Mouse (Mus musculus) mesoderm, embryonic 11.5 days (tissue): ENCODE data around the gene Gpr19.

Experiments
- DNase-seq: peaks from one replicate; pipeline ENCODE4 v3.0.0-alpha.2; 2012; ENCODE audit warnings: low read depth, low spot score

Gene Gpr19

DNA sequence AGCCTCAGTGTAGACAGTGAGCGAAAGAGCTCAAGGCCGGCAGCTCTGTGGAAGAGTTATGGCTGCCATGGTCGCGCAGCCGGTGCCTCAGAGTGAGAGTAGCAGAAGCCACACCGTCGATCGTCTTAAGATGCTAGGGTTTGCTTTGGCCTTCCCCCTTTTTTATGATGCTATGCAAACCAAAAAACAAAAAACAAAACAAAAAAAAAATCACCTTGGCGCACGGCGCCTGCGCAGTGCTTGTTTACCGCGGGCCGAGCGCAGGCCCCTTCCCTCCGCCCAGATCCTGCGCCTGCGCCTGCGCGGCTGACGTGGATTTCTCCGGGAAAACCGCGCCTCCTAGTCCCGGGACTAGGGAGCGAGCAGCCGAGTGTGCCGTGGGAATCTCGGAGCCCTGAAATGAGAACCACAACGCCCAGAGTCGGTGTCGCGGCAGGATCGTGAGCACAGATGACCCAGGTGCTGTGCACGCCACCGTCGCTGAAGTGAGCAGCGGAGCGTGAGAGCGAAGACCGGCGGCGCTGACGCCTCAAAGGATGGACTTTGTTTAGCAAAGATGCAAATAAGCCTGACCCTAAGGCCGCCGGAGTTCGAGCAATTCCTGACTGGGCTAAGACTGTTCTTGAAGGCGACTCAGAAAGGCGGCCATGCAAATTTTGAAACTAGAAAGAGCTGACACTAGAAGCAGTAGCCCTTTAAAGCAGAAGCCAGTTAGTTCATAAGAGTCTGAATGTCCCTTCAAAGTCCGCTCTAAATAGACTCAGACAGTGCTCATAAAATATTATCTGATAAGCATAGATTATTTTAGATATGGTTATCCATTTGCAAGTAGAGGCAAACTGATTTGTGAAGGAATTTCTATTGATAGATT, at the start of gene Gpr19:
Gene Gpr19 (minus strand): TSS at position 484 of the 871 bp plus-strand sequence.
- peak; percentile 97 for DNase-seq

GRCm38 (mm10) chr6:134947311-134948087, 49.1 kb upstream of the Gpr19 start:
- DNase-seq: peak; percentile 57

DNA sequence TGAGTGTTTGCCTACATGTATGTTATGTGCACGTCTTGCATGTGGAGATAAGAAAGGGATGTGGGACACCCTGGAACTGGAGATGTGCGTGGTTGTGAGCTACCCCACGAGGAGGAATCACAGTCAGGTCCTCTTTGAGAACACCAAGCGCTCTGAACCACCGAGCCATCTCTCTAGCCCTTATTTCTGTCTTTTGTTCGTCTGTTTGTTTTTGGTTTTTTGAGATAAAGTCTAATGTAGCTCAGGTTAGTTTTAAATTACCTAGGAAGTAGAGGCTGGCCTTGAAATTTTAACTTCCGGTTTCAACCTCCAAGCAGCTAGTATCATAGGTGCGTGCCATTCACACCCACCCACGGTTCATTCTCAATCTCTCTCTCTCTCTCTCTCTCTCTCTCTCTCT, 48.5 kb upstream of the Gpr19 start:
- no peak for DNase-seq

- no peak for DNase-seq
Measured at GRCm38 (mm10) chr6:134946054-134946453, 47.7 kb upstream of the Gpr19 start.

DNA sequence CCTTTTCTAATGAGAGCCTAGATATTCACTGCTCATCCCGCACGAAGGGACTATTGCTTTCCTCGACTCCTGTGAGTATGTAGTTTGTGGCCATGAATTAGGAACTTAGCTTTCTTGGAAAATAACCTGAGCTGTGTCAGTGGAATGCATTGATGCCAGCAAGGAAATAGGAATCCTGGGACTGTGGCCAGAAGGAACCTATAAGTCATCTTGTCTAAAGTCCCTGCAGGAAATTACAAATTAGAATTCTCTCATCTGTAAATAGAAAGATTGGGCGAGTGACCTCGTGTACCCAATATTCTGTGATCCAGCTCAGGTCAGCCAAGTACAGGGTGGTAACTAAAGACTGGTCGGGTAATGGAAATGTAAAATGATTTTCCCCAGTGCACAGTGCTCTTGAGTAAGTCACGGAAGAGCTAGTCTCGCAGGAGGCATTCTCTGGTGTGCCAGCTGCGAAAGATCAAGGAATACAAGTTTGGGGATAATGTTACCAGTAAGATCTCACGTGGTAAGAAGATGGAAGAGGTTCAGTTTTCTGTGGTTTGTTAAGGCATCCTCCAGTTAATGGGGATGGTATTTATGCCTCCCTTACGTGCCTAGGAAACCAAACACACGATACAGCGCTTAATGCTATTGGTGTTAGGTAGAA, 45.5 kb upstream of the Gpr19 start:
- DNase-seq: no peak

GRCm38 (mm10) chr6:134939781-134940180, 41.4 kb upstream of the Gpr19 start:
- DNase-seq: no peak

GRCm38 (mm10) chr6:134934305-134934704, 35.9 kb upstream of the Gpr19 start:
- no peak for DNase-seq

- DNase-seq: no peak
Measured at GRCm38 (mm10) chr6:134933207-134933558, 34.8 kb upstream of the Gpr19 start.

DNA sequence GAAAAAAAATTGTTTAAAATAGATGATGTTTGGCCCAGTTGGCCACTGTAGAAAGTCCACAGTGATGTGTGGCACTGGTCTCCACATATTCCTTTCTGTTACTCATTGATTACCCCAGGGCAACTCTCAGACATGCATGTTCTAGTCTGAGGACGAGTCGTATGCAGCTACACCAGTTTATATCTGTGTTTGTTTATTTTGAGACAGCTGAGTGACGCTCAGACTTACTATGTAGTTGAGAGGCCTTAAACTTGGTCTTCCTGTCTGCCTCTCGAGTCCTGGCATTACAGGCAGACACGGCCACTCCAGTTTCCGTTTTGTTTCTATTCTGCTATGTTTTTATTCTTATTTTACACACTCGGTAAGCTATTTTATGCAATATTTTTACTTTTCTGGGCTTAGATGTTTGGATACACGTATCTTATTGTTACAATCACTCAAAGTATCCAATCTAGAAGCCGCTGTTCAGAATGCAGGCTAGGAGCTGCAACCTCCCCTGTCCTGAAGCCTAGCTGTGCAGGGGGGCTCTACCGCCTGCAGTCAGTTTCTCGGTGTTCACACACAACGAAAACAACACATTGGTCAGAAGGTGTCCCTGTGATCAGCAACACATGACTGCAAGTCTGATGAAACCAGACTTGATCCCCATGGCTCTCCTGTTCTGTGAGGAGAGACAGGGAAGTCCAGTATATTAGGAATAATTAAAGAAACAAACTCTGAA, 34.3 kb upstream of the Gpr19 start:
- no peak for DNase-seq

GRCm38 (mm10) chr6:134931146-134931545, 32.8 kb upstream of the Gpr19 start:
- no peak for DNase-seq

GRCm38 (mm10) chr6:134930383-134930782, 32.0 kb upstream of the Gpr19 start:
- no peak for DNase-seq

- no peak for DNase-seq
Measured at GRCm38 (mm10) chr6:134929926-134930325, 31.5 kb upstream of the Gpr19 start.

DNA sequence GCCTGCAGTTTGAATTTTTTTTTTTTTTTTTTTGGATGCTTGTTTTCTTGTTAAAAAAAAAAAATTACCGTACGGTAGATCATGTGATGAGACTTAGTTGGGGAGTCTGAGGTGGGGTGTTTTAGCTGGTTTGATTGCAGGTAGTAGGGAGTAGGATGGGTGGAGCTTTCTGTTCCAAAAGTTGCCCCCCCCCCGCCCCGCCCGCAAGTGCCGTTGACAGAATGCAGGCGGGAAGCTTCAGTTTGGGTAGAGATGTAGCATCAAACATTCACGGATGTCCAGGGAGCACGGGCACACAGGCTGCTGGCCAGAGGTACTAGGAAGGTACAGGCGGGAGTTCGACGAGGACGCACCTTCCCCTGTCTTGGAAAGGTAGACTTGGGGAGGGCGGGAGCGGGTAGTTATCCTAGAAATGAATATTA, 30.5 kb upstream of the Gpr19 start:
- no peak for DNase-seq

GRCm38 (mm10) chr6:134928096-134928888, 29.9 kb upstream of the Gpr19 start:
- DNase-seq: peak; percentile 98

DNA sequence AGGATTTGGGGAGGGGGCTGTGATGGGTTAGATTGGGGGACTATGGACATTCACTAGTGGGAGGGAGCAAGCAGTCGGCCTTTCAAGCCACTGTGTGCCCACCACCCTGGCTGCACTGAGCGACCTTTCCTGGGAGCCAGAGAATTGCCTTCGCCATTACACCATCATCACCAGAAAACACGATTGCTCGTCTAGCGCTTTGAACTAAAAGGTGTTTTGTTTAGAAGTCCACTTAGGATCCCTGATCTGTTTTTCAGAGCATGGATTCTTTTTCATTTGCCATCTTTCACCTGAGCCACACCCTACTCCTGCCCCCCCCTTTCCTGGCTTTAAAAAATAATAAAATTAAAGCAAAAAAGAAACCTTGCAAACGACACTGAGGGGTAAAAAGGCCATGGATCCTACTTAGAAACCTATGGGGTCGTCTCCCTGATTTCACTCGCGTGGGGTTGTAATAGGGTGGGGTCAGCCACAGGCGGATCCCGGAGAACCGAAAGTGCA, 29.3 kb upstream of the Gpr19 start:
- no peak for DNase-seq

GRCm38 (mm10) chr6:134926803-134927594, 28.6 kb upstream of the Gpr19 start:
- peak; percentile 58 for DNase-seq

- no peak for DNase-seq
Measured at GRCm38 (mm10) chr6:134926338-134926705, 27.9 kb upstream of the Gpr19 start.

- no peak for DNase-seq
Measured at GRCm38 (mm10) chr6:134925673-134926337, 27.4 kb upstream of the Gpr19 start.

DNA sequence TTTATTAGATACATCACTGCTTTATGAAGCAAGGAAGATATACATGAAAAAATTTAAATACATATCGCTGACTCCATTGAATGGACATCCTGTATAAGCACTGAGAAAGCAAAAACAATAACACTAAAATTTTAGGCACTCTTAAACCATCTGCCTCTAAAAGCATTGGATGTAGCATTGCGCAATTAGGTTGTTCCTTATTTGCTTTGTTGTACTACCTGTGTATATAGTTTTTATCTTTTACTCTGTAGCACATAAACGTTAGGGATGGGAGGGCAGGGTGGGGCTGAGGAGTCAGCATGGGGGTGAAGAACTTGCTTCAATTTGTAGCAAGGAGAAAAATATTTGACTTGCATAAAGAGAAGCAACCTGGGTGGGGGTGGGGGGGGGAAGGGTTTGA, 25.9 kb upstream of the Gpr19 start:
- DNase-seq: no peak
